Mouse (Mus musculus) ES-E14 (cell line): ENCODE measurements at regions not wholly inside any gene's neighbourhood (a gene's known extent, or its start where the extent isn't known, plus 50 kb on each side); places are given as distances from the start of the nearest gene placed in this dataset.

ENCODE experiments used
- DNase-seq: peaks from one replicate; pipeline ENCODE4 v3.0.0-alpha.2; 2013; ENCODE audit warnings: low read depth, low spot score
- H3K27ac ChIP-seq: 2 replicates; pipeline ENCODE4 v1.5.1; 2012; ENCODE audit warnings: low read depth, mild to moderate bottlenecking, low read length, moderate library complexity, mixed read lengths; ENCODE audit not compliant: poor library complexity, insufficient read depth, severe bottlenecking
- H3K36me3 ChIP-seq: 2 replicates; pipeline ENCODE4 v1.6.1; 2012; ENCODE audit warnings: mild to moderate bottlenecking, low read length, moderate library complexity, mixed read lengths; ENCODE audit not compliant: control insufficient read depth, poor library complexity, insufficient read depth, severe bottlenecking
- H3K4me1 ChIP-seq, 2 experiments: fragments of 150-350 bp in 1 of 2; sonication (generic) in 1 of 2; 2 replicates each; pipeline ENCODE4 v1.6.1; 2012; ENCODE audit warnings: low read length in 2 of 2, mild to moderate bottlenecking in 1 of 2, mixed read lengths in 1 of 2; ENCODE audit not compliant: control insufficient read depth in 2 of 2, insufficient read depth in 2 of 2, poor library complexity in 1 of 2
- H3K4me3 ChIP-seq, 2 experiments: fragments of 150-350 bp in 1 of 2; sonication (generic) in 1 of 2; 2 replicates each; pipeline ENCODE4 v1.5.1; 2012; ENCODE audit warnings: low read length in 2 of 2, low read depth in 1 of 2, mild to moderate bottlenecking in 1 of 2, mixed read lengths in 1 of 2; ENCODE audit not compliant: insufficient read depth in 1 of 2, poor library complexity in 1 of 2, severe bottlenecking in 1 of 2
- H3K9ac ChIP-seq: 2 replicates; pipeline ENCODE4 v1.6.1; 2012; ENCODE audit warnings: low read depth, mild to moderate bottlenecking, low read length, mixed read lengths; ENCODE audit not compliant: poor library complexity, insufficient read depth, severe bottlenecking
- H3K9me3 ChIP-seq: fragments of 150-350 bp; sonication (generic); 2 replicates; pipeline ENCODE4 v1.6.1; 2012; ENCODE audit warnings: low read depth, mild to moderate bottlenecking, low read length; ENCODE audit not compliant: control insufficient read depth, insufficient read depth
- CHD2 ChIP-seq: IDR thresholded peaks from 2 replicates; pipeline ENCODE4 v1.6.1; 2014; ENCODE audit warnings: mild to moderate bottlenecking, low read depth, low read length, inconsistent platforms
- HCFC1 ChIP-seq: IDR thresholded peaks from 2 replicates; pipeline ENCODE4 v1.6.1; 2012; ENCODE audit warnings: low read length, inconsistent platforms, borderline replicate concordance; ENCODE audit not compliant: insufficient read depth
- MAFK ChIP-seq: IDR thresholded peaks from 2 replicates; pipeline ENCODE4 v1.6.1; 2014; ENCODE audit warnings: mild to moderate bottlenecking, low read depth, low read length, inconsistent platforms; ENCODE audit not compliant: insufficient read depth
- ZC3H11A ChIP-seq: IDR thresholded peaks from 2 replicates; pipeline ENCODE4 v1.6.1; 2012; ENCODE audit warnings: low read depth, mild to moderate bottlenecking, inconsistent platforms, low read length, borderline replicate concordance
- ZNF384 ChIP-seq: IDR thresholded peaks from 2 replicates; pipeline ENCODE4 v1.6.1; 2012; ENCODE audit warnings: low read depth, low read length, inconsistent platforms
- in situ Hi-C, 2 experiments: fragments of 600-800 bp; cut with MboI; formaldehyde crosslinking; loops; one replicate each; pipeline ENCODE4 v1.15.1; 2025; ENCODE audit warnings: low sequenced_read_pairs in 2 of 2, inconsistent platforms in 1 of 2; ENCODE audit not compliant: unreplicated experiment in 2 of 2

- no peaks in the 10 kb centered on the region for H3K36me3 ChIP-seq
- H3K4me3 ChIP-seq = no peak overlapping the region
- no peak for DNase-seq
- H3K4me1 ChIP-seq = peaks cover 0 to under 1% of the 10 kb centered on the region in 2 experiments; a peak in 1 of 4 replicates
- no peak overlapping the region for H3K9ac ChIP-seq
- no peak for TF ChIP-seq MAFK
- TF ChIP-seq ZC3H11A = no peak
- no peak for TF ChIP-seq ZNF384
- H3K9me3 ChIP-seq = no peaks in the 10 kb centered on the region
- H3K27ac ChIP-seq = no peak overlapping the region
- in situ Hi-C loops = no loop called here
These were observed 62.9 kb upstream of the Arhgap5 start for GRCm38 (mm10) chr12:52440868-52441365.

GRCm38 (mm10) chr12:52442337-52442736, 61.4 kb upstream of the Arhgap5 start:
- TF ChIP-seq ZNF384 = no peak
- TF ChIP-seq MAFK = no peak
- TF ChIP-seq CHD2 = no peak
- no peak for DNase-seq
- no peaks in the 10 kb centered on the region for H3K4me1 ChIP-seq
- no peak overlapping the region for H3K9ac ChIP-seq
- in situ Hi-C loops = no loop called here
- H3K27ac ChIP-seq = no peak overlapping the region
- H3K4me3 ChIP-seq = no peak overlapping the region
- no peaks in the 10 kb centered on the region for H3K36me3 ChIP-seq
- H3K9me3 ChIP-seq = no peaks in the 10 kb centered on the region

- no peak for TF ChIP-seq ZNF384
- no peak for TF ChIP-seq CHD2
- TF ChIP-seq MAFK = no peak
- TF ChIP-seq HCFC1 = no peak
- Histone ChIP-seq H3K36me3 (no peaks in the 10 kb centered on the region), H3K9me3 (no peaks in the 10 kb centered on the region), H3K4me1 (no peaks in the 10 kb centered on the region; a peak in 1 of 4 replicates), H3K9ac (no peak overlapping the region), H3K27ac (no peak overlapping the region), H3K4me3 (no peak overlapping the region)
- in situ Hi-C loops = no loop called here
- DNase-seq = no peak
These were observed 58.0 kb upstream of the Arhgap5 start for GRCm38 (mm10) chr12:52445731-52446130.

GRCm38 (mm10) chr12:52446501-52446900, 57.3 kb upstream of the Arhgap5 start:
- Histone ChIP-seq H3K4me1 (no peaks in the 10 kb centered on the region; a peak in 1 of 4 replicates), H3K27ac (no peak overlapping the region), H3K36me3 (no peaks in the 10 kb centered on the region), H3K9me3 (no peaks in the 10 kb centered on the region), H3K4me3 (no peak overlapping the region), H3K9ac (no peak overlapping the region)
- in situ Hi-C loops = no loop called here
- TF ChIP-seq HCFC1 (no peak), CHD2 (no peak), ZC3H11A (no peak), ZNF384 (no peak), MAFK (no peak)
- no peak for DNase-seq

- Histone ChIP-seq H3K4me3 (no peak overlapping the region), H3K36me3 (no peaks in the 10 kb centered on the region), H3K4me1 (no peaks in the 10 kb centered on the region; a peak in 1 of 4 replicates), H3K27ac (no peak overlapping the region), H3K9ac (no peak overlapping the region), H3K9me3 (no peaks in the 10 kb centered on the region)
- no peak for TF ChIP-seq ZC3H11A
- TF ChIP-seq ZNF384 = no peak
- TF ChIP-seq HCFC1 = no peak
- no peak for TF ChIP-seq CHD2
- TF ChIP-seq MAFK = no peak
- in situ Hi-C loops = no loop called here
- no peak for DNase-seq
These were observed 56.3 kb upstream of the Arhgap5 start for GRCm38 (mm10) chr12:52447482-52447881.
